Mouse (Mus musculus): Measurements from ENCODE around the gene Pak1. TPM values are rescaled to one million over a fixed set of nuclear protein-coding genes. Genes with fewer than 3 reads are reported as not detected.

The Pak1 gene
- polyA plus RNA-seq, 1 experiment from 2014 or later = 28.8 TPM

DNA sequence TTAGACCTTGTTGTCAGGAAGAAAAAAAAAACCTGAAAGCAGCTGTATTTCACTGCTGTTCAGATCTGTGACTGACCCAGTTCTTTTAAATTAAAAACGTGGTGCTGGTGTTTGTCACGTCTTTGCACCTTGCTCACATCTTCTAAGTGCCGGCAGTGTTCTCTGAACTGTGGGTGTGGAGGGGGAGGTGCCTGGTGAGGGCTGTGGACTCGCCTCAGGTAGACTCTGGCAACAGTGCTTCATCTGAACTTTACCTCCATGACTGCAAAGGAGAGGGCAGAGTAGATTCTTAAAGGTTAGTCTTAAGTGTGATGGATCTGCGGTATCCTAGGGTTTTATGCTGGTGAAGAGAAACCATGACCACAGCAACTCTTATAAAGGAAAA is 22.4 kb upstream of the Pak1 start:
- 45% methylated on average over 5 of the region's 5 CpGs for WGBS
- peak; percentile 68 for ATAC-seq
- H3K9ac ChIP-seq (ENCODE audit: low read depth, low read length) = no peak overlapping the region
- peak overlapping the region; percentile 70; the same call in 1 of the 2 replicates for H3K27ac ChIP-seq (ENCODE audit: low read depth, low read length)
- no peaks in the 10 kb centered on the region for H3K27me3 ChIP-seq (replicated peaks; ENCODE audit: control insufficient read depth, insufficient read depth, low read length)
- H3K36me3 ChIP-seq (ENCODE audit: control insufficient read depth, insufficient read depth) = no peaks in the 10 kb centered on the region
- peak overlapping the region; percentile 45 for H3K4me2 ChIP-seq (replicated peaks; ENCODE audit: low read depth)
- TF ChIP-seq CTCF (IDR thresholded peaks at IDR 0.05; ENCODE audit: low read depth) = no peak
- peaks cover 6% of the 10 kb centered on the region; the same call in 1 of the 2 replicates for H3K4me1 ChIP-seq (replicated peaks; ENCODE audit: control insufficient read depth, insufficient read depth, low read length)
- no peak overlapping the region for H3K4me3 ChIP-seq (ENCODE audit: low read depth, low read length)
- H3K9me3 ChIP-seq (ENCODE audit: control insufficient read depth) = no peaks in the 10 kb centered on the region

DNA sequence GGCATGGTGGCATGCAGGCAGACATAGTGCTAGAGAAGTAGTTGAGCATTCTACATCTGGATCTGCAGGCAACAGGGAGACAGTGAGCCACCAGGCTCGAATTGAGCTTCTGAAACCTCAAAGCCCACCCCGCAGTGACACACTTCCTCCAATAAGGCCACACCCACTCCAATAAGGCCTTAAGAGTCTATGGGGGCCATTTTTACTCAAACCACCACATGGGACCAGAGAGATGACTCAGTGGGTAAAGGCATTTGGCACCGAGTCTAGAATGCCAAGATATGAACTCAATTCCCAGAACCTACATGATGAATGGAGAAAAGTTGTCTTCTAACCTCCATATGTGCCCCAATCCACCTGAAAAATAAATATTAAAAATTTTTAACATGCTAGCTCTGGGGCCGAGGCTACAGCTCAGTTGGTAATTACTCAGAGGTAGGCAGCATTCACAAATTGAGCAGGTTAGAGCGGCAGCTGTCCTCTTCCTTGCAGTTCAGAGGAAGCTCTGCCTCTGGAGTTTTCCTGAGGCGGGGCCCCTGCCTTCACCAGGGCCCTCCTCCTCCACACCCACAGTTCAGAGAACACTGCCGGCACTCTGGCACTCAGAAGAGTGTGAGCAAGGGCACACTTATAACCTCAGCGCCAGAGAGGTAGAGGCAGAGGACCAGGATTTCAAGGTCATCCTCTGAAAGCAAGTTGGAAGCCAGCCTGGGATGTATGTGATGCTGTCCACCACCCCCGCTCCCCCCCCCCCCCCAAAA is 21.8 kb upstream of the Pak1 start:
- peak; percentile 74 for ATAC-seq
- 49% methylated on average over 9 of the region's 9 CpGs for WGBS
- H3K9ac ChIP-seq (ENCODE audit: low read depth, low read length) = no peak overlapping the region
- H3K4me1 ChIP-seq (replicated peaks; ENCODE audit: control insufficient read depth, insufficient read depth, low read length) = peaks cover 6% of the 10 kb centered on the region; the same call in 1 of the 2 replicates
- H3K4me3 ChIP-seq (ENCODE audit: low read depth, low read length) = no peak overlapping the region
- H3K27ac ChIP-seq (ENCODE audit: low read depth, low read length) = peak overlapping the region; percentile 70
- no peak for TF ChIP-seq CTCF (IDR thresholded peaks at IDR 0.05; ENCODE audit: low read depth)
- no peaks in the 10 kb centered on the region for H3K27me3 ChIP-seq (replicated peaks; ENCODE audit: control insufficient read depth, insufficient read depth, low read length)
- peak overlapping the region; percentile 45 for H3K4me2 ChIP-seq (replicated peaks; ENCODE audit: low read depth)
- H3K9me3 ChIP-seq (ENCODE audit: control insufficient read depth) = no peaks in the 10 kb centered on the region
- H3K36me3 ChIP-seq (ENCODE audit: control insufficient read depth, insufficient read depth) = no peaks in the 10 kb centered on the region

DNA sequence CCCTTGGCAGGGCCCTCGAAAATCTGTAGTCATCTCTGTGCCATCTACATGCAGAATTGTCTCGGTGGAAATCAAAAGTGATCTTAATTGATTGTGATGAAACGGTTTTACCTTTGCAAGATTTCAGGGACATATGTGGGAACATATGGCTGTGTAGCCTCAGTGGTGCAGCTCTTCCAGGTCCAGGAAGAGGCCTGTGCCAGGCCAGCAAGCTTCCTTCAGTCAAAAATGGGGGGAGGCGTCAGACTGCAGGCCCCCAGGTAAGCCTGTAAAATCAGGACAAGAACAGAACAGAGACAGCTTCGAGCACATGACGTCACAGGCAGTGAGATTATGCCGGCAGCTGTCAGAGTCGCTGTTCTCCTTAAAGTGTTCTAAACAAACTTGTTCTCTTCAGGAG is 20.5 kb upstream of the Pak1 start:
- Histone ChIP-seq H3K9me3 (ENCODE audit: control insufficient read depth) (no peaks in the 10 kb centered on the region), H3K4me2 (replicated peaks; ENCODE audit: low read depth) (no peak overlapping the region), H3K9ac (ENCODE audit: low read depth, low read length) (no peak overlapping the region), H3K4me1 (replicated peaks; ENCODE audit: control insufficient read depth, insufficient read depth, low read length) (peaks cover 6% of the 10 kb centered on the region; the same call in 1 of the 2 replicates), H3K27ac (ENCODE audit: low read depth, low read length) (no peak overlapping the region), H3K27me3 (replicated peaks; ENCODE audit: control insufficient read depth, insufficient read depth, low read length) (no peaks in the 10 kb centered on the region), H3K36me3 (ENCODE audit: control insufficient read depth, insufficient read depth) (no peaks in the 10 kb centered on the region), H3K4me3 (ENCODE audit: low read depth, low read length) (no peak overlapping the region)
- no peak for TF ChIP-seq CTCF (IDR thresholded peaks at IDR 0.05; ENCODE audit: low read depth)
- WGBS = 62% methylated on average over 8 of the region's 8 CpGs
- ATAC-seq = no peak

DNA sequence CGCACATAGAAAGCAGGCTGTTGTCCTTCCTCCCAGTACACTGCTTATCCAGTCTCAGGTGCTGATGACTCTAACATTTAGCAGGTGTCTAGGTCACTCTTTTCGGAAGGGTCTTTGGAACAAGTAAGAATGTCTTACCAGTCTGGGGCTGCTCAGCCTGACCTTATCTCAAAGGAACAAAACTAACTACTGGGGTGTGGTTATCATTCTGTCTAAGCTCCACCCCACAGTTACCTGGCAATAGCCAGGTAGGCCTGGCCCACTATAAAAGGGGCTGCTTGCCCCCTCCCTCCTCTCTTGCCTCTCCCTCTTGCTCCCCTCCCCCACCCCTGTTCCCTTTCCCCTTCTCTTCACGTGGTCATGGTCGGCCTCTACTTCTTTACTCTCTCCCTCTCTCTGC is 19.3 kb upstream of the Pak1 start:
- H3K4me1 ChIP-seq (replicated peaks; ENCODE audit: control insufficient read depth, insufficient read depth, low read length) = peaks cover 6% of the 10 kb centered on the region; the same call in 1 of the 2 replicates
- no peaks in the 10 kb centered on the region for H3K36me3 ChIP-seq (ENCODE audit: control insufficient read depth, insufficient read depth)
- no peak overlapping the region for H3K4me2 ChIP-seq (replicated peaks; ENCODE audit: low read depth)
- H3K4me3 ChIP-seq (ENCODE audit: low read depth, low read length) = no peak overlapping the region
- WGBS = 29% methylated on average over 4 of the region's 4 CpGs
- H3K27ac ChIP-seq (ENCODE audit: low read depth, low read length) = no peak overlapping the region
- no peaks in the 10 kb centered on the region for H3K9me3 ChIP-seq (ENCODE audit: control insufficient read depth)
- H3K27me3 ChIP-seq (replicated peaks; ENCODE audit: control insufficient read depth, insufficient read depth, low read length) = no peaks in the 10 kb centered on the region
- ATAC-seq = no peak
- H3K9ac ChIP-seq (ENCODE audit: low read depth, low read length) = no peak overlapping the region
- TF ChIP-seq CTCF (IDR thresholded peaks at IDR 0.05; ENCODE audit: low read depth) = no peak

DNA sequence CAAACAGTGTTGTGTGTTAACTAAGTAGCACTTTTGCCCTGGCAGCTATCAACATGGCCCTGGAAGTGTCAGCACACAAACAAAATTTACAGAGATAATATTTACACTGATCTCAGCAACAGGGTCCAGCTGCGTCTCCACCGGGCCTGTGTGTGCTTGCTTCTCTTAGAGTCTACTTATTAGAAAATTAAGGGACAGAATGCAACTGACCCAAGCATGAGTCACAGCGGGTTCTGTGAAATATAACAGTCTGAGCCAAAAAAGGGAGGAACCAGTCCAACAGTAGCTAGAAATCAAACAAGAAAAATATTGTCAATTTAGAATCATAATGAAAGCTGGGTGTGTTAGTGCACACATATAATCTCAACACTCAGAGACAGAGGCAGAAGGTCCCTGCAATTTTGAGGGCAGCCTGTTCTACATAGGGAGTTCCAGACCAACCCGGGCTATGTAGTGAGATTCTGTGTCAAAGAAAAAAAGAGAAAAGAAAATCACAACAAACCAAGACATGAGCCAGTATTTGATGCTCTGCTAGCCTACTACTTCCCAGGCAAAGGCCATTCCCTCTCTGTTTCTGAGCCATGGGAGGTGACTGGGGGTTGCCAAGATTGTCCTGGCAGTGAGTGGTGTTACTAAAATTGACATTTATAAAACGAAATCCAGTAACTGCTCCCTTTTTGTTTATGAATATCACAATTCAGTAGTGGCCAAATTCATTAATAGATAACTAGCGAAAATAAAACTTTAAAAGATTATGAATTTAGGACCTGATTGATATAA is 17.3 kb upstream of the Pak1 start:
- ATAC-seq = no peak
- H3K4me2 ChIP-seq (replicated peaks; ENCODE audit: low read depth) = no peak overlapping the region
- no peaks in the 10 kb centered on the region for H3K36me3 ChIP-seq (ENCODE audit: control insufficient read depth, insufficient read depth)
- H3K4me3 ChIP-seq (ENCODE audit: low read depth, low read length) = no peak overlapping the region
- no peak overlapping the region for H3K27ac ChIP-seq (ENCODE audit: low read depth, low read length)
- WGBS = 58% methylated on average over 6 of the region's 6 CpGs
- no peak overlapping the region for H3K9ac ChIP-seq (ENCODE audit: low read depth, low read length)
- peaks cover 2% of the 10 kb centered on the region; the same call in 1 of the 2 replicates for H3K4me1 ChIP-seq (replicated peaks; ENCODE audit: control insufficient read depth, insufficient read depth, low read length)
- no peaks in the 10 kb centered on the region for H3K27me3 ChIP-seq (replicated peaks; ENCODE audit: control insufficient read depth, insufficient read depth, low read length)
- H3K9me3 ChIP-seq (ENCODE audit: control insufficient read depth) = no peaks in the 10 kb centered on the region
- TF ChIP-seq CTCF (IDR thresholded peaks at IDR 0.05; ENCODE audit: low read depth) = no peak

DNA sequence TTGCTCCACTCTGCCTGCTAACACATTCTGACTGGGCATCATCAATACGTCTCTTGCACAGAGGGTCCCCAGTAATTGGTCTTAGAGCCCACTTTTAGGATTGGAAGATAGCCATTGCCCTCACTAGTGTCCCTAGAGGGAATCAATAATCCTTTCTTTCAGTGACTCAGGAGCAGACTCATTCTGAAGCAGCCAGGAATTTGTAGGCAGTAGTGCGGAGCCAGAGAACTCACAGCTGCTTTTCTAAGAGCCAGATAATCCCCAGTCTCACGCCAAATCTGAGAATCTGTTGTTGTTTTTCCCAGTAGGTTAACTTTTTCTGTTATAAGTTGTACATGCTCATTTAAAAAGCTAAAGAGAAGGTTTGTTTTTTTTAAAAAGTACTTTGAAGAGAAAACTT is 13.0 kb upstream of the Pak1 start:
- Histone ChIP-seq H3K4me2 (replicated peaks; ENCODE audit: low read depth) (no peak overlapping the region), H3K27ac (ENCODE audit: low read depth, low read length) (no peak overlapping the region), H3K4me1 (replicated peaks; ENCODE audit: control insufficient read depth, insufficient read depth, low read length) (no peaks in the 10 kb centered on the region), H3K27me3 (replicated peaks; ENCODE audit: control insufficient read depth, insufficient read depth, low read length) (no peaks in the 10 kb centered on the region), H3K36me3 (ENCODE audit: control insufficient read depth, insufficient read depth) (no peaks in the 10 kb centered on the region), H3K9ac (ENCODE audit: low read depth, low read length) (no peak overlapping the region), H3K4me3 (ENCODE audit: low read depth, low read length) (no peak overlapping the region), H3K9me3 (ENCODE audit: control insufficient read depth) (no peaks in the 10 kb centered on the region)
- WGBS = 52% methylated on average over 3 of the region's 3 CpGs
- ATAC-seq = no peak
- TF ChIP-seq CTCF (IDR thresholded peaks at IDR 0.05; ENCODE audit: low read depth) = peak; percentile 13; the same call in 1 of the 2 replicates
